Mouse (Mus musculus) lung, embryonic 15.5 days (tissue): ENCODE data around the gene Mettl24. TPM values are rescaled to one million over a fixed set of nuclear protein-coding genes. Genes with fewer than 3 reads are reported as not detected.

Experiments
- ATAC-seq: fragments of 200-750 bp; cut with Nextera tagmentation; 2 replicates; pipeline ENCODE4 v1.8.0; 2017; ENCODE audit warnings: moderate number of reproducible peaks, borderline replicate concordance; ENCODE audit not compliant: low FRiP score, low TSS enrichment; ENCODE audit errors: extremely low read depth
- H3K27ac ChIP-seq: fragments of 300-500 bp; sonication (generic); 2 replicates; pipeline ENCODE4 v1.5.1; 2015; ENCODE audit warnings: moderate library complexity, mild to moderate bottlenecking, inconsistent platforms
- H3K27me3 ChIP-seq: fragments of 300-500 bp; sonication (generic); 2 replicates; pipeline ENCODE4 v1.6.1; 2015; ENCODE audit warnings: inconsistent platforms
- H3K36me3 ChIP-seq: fragments of 300-500 bp; sonication (generic); 2 replicates; pipeline ENCODE4 v1.6.1; 2015; ENCODE audit warnings: inconsistent platforms
- H3K4me1 ChIP-seq: fragments of 300-500 bp; sonication (generic); 2 replicates; pipeline ENCODE4 v1.6.1; 2015; ENCODE audit warnings: inconsistent platforms
- H3K4me2 ChIP-seq: fragments of 300-500 bp; sonication (generic); 2 replicates; pipeline ENCODE4 v1.6.1; 2015; ENCODE audit warnings: inconsistent platforms, mild to moderate bottlenecking, moderate library complexity
- H3K4me3 ChIP-seq: fragments of 300-500 bp; sonication (generic); 2 replicates; pipeline ENCODE4 v1.5.1; 2015; ENCODE audit warnings: mild to moderate bottlenecking, inconsistent platforms
- H3K9ac ChIP-seq: fragments of 300-500 bp; sonication (generic); 2 replicates; pipeline ENCODE4 v1.6.1; 2015; ENCODE audit warnings: inconsistent platforms
- H3K9me3 ChIP-seq: fragments of 300-500 bp; sonication (generic); 2 replicates; pipeline ENCODE4 v1.6.1; 2016; ENCODE audit warnings: inconsistent platforms
- WGBS: fragments of 180-500 bp; shearing (Covaris S2); methylation state at CpG from one replicate; pipeline ENCODE4 v1.1.7; 2015; 5-methylcytosine and 5-hydroxymethylcytosine counted together
- polyA plus RNA-seq: library from polyadenylated mRNA; unstranded; fragments of >200 nt; fragmentation: Nextera tagmentation; extraction: Ambion mirVana; gene quantifications from 2 replicates; pipeline ENCODE4 v1.2.1, GENCODE M21; 2015

The Mettl24 gene
- polyA plus RNA-seq, 1 experiment from 2014 or later, result 4.3 TPM

- ATAC-seq, result no peak
- Histone ChIP-seq H3K4me3 (no peak overlapping the region), H3K9ac (no peak overlapping the region), H3K4me2 (no peak overlapping the region), H3K4me1 (0 out of 2 replicates have a peak, but pooled peaks cover 5% of the 10 kb centered on the region), H3K36me3 (no peaks in the 10 kb centered on the region), H3K9me3 (no peaks in the 10 kb centered on the region), H3K27me3 (no peaks in the 10 kb centered on the region), H3K27ac (no peak overlapping the region)
- 43% methylated on average over 6 of the region's 6 CpGs for WGBS
Observed at GRCm38 (mm10) chr10:40719062-40719461, 36.0 kb downstream of the Mettl24 start.

- H3K4me1 ChIP-seq, result peaks cover 10% of the 10 kb centered on the region; the same call in 1 of the 2 replicates
- ATAC-seq, result no peak
- H3K9me3 ChIP-seq, result no peaks in the 10 kb centered on the region
- H3K9ac ChIP-seq, result no peak overlapping the region
- H3K27me3 ChIP-seq, result no peaks in the 10 kb centered on the region
- no peaks in the 10 kb centered on the region for H3K36me3 ChIP-seq
- H3K4me3 ChIP-seq, result no peak overlapping the region
- H3K4me2 ChIP-seq, result no peak overlapping the region
- WGBS, result 44% methylated on average over 5 of the region's 5 CpGs
- H3K27ac ChIP-seq, result no peak overlapping the region
Observed at GRCm38 (mm10) chr10:40720883-40721282, 37.8 kb downstream of the Mettl24 start.

DNA sequence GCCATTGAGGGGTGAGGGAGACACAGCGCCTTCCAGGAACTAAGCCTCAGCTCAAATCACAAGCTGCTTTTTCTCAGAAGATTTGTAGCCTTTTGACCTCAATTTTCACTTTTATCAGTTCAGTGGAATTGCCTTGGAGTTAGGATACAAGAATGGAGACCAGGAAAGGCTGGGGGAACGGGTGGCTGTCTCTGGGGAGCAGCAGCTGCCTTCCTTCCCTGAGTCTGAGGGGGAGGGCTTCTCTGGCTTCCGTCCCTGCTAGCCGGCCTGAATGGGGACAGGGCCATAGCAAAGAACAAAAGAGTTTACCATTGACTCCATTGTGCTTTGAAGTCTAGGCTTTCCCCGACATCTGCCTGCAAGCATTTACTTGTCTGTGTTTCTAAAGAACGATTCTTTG lies 41.3 kb downstream of the Mettl24 start:
- 44% methylated on average over 6 of the region's 6 CpGs for WGBS
- Histone ChIP-seq H3K4me3 (no peak overlapping the region), H3K36me3 (no peaks in the 10 kb centered on the region), H3K9me3 (no peaks in the 10 kb centered on the region), H3K4me2 (no peak overlapping the region), H3K9ac (no peak overlapping the region), H3K4me1 (peaks cover 9% of the 10 kb centered on the region; the same call in 1 of the 2 replicates), H3K27me3 (no peaks in the 10 kb centered on the region), H3K27ac (peak overlapping the region; percentile 13; the same call in 1 of the 2 replicates)
- ATAC-seq, result no peak

DNA sequence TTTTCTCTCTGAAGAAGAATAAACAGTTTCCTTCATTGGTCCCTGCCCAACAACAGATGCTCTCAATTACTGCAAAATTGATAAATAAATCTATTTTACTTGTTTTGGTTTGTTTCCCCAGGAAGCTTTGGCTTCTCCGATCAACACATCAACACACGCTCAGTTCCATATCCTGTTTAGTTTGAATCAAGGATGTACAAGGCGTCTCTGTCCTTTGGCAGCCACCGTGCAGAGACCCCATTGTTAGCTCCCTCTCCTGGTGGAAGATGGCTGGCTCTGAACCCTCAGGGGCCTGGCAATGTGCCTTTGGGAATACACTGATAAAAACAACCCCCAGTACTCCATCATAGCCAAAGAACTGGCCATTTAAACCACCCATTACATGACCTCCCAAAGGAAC lies 42.0 kb downstream of the Mettl24 start:
- H3K9ac ChIP-seq, result no peak overlapping the region
- H3K4me2 ChIP-seq, result no peak overlapping the region
- H3K4me1 ChIP-seq, result peaks cover 9% of the 10 kb centered on the region; the same call in 1 of the 2 replicates
- no peaks in the 10 kb centered on the region for H3K36me3 ChIP-seq
- peak; percentile 75; the same call in 1 of the 2 replicates for ATAC-seq
- H3K4me3 ChIP-seq, result no peak overlapping the region
- H3K27me3 ChIP-seq, result no peaks in the 10 kb centered on the region
- 32% methylated on average over 4 of the region's 4 CpGs for WGBS
- 0 out of 2 replicates have a peak overlapping the region, but pooled peaks have one; percentile 12 for H3K27ac ChIP-seq
- H3K9me3 ChIP-seq, result no peaks in the 10 kb centered on the region

DNA sequence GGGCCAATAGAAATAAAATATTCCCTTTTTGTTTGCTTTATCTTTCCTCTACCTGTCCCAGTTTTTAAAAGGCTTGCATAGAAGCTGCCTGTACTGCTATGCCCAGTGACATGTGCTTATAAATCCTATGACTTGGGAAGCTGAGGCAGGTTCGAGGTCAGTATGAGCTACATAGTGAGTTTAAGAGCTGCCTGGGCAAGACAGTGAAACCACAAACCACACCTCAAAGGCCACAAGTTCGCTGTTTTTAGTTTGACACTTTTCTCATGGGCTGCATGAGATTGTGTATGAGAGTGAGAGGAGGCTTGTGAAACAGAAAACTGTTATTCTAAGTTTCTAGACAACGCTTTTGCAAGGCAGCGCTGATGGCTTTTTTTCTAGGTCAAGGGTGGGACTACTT lies 42.4 kb downstream of the Mettl24 start:
- no peaks in the 10 kb centered on the region for H3K9me3 ChIP-seq
- WGBS, result 74% methylated on average over 4 of the region's 4 CpGs
- no peak for ATAC-seq
- 0 out of 2 replicates have a peak overlapping the region, but pooled peaks have one; percentile 12 for H3K27ac ChIP-seq
- no peak overlapping the region for H3K4me2 ChIP-seq
- H3K9ac ChIP-seq, result no peak overlapping the region
- no peaks in the 10 kb centered on the region for H3K27me3 ChIP-seq
- H3K4me1 ChIP-seq, result peaks cover 9% of the 10 kb centered on the region; the same call in 1 of the 2 replicates
- H3K36me3 ChIP-seq, result no peaks in the 10 kb centered on the region
- no peak overlapping the region for H3K4me3 ChIP-seq

- WGBS, result 51% methylated on average over 11 of the region's 11 CpGs
- Histone ChIP-seq H3K4me2 (no peak overlapping the region), H3K4me3 (no peak overlapping the region), H3K4me1 (peaks cover 9% of the 10 kb centered on the region; the same call in 1 of the 2 replicates), H3K36me3 (no peaks in the 10 kb centered on the region), H3K27me3 (no peaks in the 10 kb centered on the region), H3K27ac (no peak overlapping the region), H3K9me3 (no peaks in the 10 kb centered on the region), H3K9ac (no peak overlapping the region)
- ATAC-seq, result no peak
Observed at GRCm38 (mm10) chr10:40726288-40726902, 43.3 kb downstream of the Mettl24 start.

- Histone ChIP-seq H3K4me2 (no peak overlapping the region), H3K9me3 (no peaks in the 10 kb centered on the region), H3K4me3 (no peak overlapping the region), H3K9ac (no peak overlapping the region), H3K27ac (no peak overlapping the region), H3K27me3 (no peaks in the 10 kb centered on the region), H3K4me1 (peaks cover 9% of the 10 kb centered on the region; the same call in 1 of the 2 replicates), H3K36me3 (no peaks in the 10 kb centered on the region)
- ATAC-seq, result no peak
- WGBS, result 44% methylated on average over 5 of the region's 5 CpGs
Observed at GRCm38 (mm10) chr10:40726989-40727388, 43.9 kb downstream of the Mettl24 start.

- H3K9me3 ChIP-seq, result no peaks in the 10 kb centered on the region
- H3K4me2 ChIP-seq, result no peak overlapping the region
- no peak overlapping the region for H3K4me3 ChIP-seq
- 74% methylated on average over 5 of the region's 5 CpGs for WGBS
- H3K27ac ChIP-seq, result no peak overlapping the region
- H3K27me3 ChIP-seq, result no peaks in the 10 kb centered on the region
- peaks cover 1% of the 10 kb centered on the region; the same call in 1 of the 2 replicates for H3K4me1 ChIP-seq
- no peaks in the 10 kb centered on the region for H3K36me3 ChIP-seq
- no peak overlapping the region for H3K9ac ChIP-seq
- no peak for ATAC-seq
Observed at GRCm38 (mm10) chr10:40730200-40730599, 47.1 kb downstream of the Mettl24 start.

DNA sequence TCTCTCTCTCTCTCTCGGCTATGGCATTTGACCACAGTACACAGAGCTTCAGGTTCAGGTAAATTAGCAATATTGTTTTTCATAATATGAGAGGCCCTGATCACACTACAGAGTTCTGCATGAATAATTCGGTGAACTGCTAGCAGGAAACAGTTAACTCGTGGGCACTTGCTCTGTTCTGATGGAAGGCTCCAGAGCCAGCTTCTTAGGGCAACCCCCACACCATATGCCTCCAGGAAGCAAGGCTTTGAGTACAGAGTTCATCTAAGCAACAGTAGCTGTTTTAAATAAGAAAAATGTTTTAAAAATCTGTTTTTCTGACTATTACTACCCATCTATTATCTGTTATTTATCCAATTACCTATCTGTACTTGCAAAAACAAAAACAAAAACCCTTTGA lies 50.2 kb downstream of the Mettl24 start:
- H3K4me1 ChIP-seq, result 0 out of 2 replicates have a peak, but pooled peaks cover 5% of the 10 kb centered on the region
- H3K4me2 ChIP-seq, result no peak overlapping the region
- no peaks in the 10 kb centered on the region for H3K27me3 ChIP-seq
- no peak for ATAC-seq
- no peak overlapping the region for H3K4me3 ChIP-seq
- whole genome bisulfite sequencing, result 62% methylated on average over 3 of the region's 3 CpGs
- no peak overlapping the region for H3K9ac ChIP-seq
- no peak overlapping the region for H3K27ac ChIP-seq
- no peaks in the 10 kb centered on the region for H3K9me3 ChIP-seq
- H3K36me3 ChIP-seq, result no peaks in the 10 kb centered on the region

GRCm38 (mm10) chr10:40736172-40736571 lies 53.1 kb downstream of the Mettl24 start:
- Histone ChIP-seq H3K9ac (no peak overlapping the region), H3K9me3 (no peaks in the 10 kb centered on the region), H3K4me1 (0 out of 2 replicates have a peak, but pooled peaks cover 5% of the 10 kb centered on the region), H3K4me3 (no peak overlapping the region), H3K36me3 (no peaks in the 10 kb centered on the region), H3K27ac (no peak overlapping the region), H3K4me2 (no peak overlapping the region), H3K27me3 (no peaks in the 10 kb centered on the region)
- ATAC-seq, result no peak
- 77% methylated on average over 6 of the region's 6 CpGs for WGBS

DNA sequence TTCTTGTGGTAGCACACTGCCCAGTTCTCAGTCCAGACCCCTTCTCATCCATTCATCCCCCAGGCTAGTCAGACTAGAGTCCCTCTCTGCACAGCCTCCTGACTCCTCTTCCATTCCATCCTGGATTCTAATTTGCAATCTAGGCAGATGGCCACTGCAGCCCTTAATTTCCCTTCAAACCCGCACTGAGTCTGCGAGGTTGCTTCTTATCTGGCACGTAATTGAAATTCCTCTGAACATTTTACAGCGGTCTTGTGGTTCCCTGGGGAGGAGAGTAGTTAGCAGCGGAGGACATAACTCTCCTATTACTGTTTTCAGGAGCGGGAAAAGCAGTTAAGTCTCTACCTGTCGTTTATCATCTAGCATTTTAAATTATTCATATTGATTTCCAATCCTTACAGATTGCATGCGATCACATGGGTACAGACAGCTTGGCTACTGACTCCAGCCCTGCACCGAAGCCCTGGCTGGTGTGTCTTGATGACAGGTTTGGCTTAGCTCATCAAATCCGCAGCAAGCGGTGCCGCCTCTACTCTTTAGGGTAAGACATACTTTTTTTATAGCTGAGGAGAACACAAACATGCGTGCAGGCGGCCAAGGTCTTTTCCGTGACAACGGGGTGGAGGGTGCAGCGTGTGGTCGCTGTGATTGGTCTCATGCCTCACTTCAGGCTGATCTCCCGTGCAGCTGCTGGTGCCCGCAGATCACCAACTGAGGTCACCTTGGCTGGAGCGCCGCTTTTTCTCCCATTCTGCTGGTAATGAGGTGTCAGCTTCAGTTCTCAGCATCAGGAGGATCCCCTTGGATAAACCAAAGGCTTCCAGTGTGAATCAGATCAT lies 54.4 kb downstream of the Mettl24 start:
- no peak overlapping the region for H3K4me3 ChIP-seq
- no peak overlapping the region for H3K27ac ChIP-seq
- 0 out of 2 replicates have a peak, but pooled peaks cover 5% of the 10 kb centered on the region for H3K4me1 ChIP-seq
- H3K4me2 ChIP-seq, result no peak overlapping the region
- no peaks in the 10 kb centered on the region for H3K36me3 ChIP-seq
- H3K9ac ChIP-seq, result no peak overlapping the region
- H3K27me3 ChIP-seq, result no peaks in the 10 kb centered on the region
- no peaks in the 10 kb centered on the region for H3K9me3 ChIP-seq
- no peak for ATAC-seq
- 52% methylated on average over 22 of the region's 22 CpGs for WGBS

DNA sequence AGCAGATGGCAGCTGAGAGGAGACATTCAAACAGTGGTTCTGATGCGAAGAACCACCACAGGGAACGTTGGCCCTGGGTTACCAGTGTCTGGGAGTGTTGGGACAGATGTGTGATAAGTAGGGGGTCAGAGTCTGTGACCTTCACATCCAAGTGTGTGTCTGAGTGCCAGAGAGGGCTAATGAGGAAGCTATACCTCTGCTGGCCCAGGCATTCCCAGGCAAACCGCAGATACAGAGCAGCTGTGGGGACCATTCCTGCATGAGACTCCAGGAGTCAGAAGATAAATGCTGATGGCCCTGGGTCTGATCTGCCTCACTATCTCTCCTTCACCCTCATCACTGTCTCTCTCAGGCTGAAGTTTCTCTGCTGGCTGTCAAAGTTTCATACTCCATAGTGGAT lies 57.6 kb downstream of the Mettl24 start:
- WGBS, result 26% methylated on average over 3 of the region's 3 CpGs
- Histone ChIP-seq H3K36me3 (no peaks in the 10 kb centered on the region), H3K9ac (no peak overlapping the region), H3K9me3 (no peaks in the 10 kb centered on the region), H3K4me2 (no peak overlapping the region), H3K4me3 (no peak overlapping the region), H3K27me3 (no peaks in the 10 kb centered on the region), H3K4me1 (0 out of 2 replicates have a peak, but pooled peaks cover 5% of the 10 kb centered on the region), H3K27ac (no peak overlapping the region)
- ATAC-seq, result no peak
